Mouse (Mus musculus) thymus, adult 2 months (tissue): Measurements from ENCODE around the gene Npsr1.

ENCODE experiments used
- CTCF ChIP-seq: fragments of 200-500 bp; IDR thresholded peaks from 2 replicates; pipeline ENCODE4 v1.5.1; 2012; ENCODE audit warnings: mild to moderate bottlenecking, control low read depth, low read length, moderate library complexity, borderline replicate concordance; ENCODE audit not compliant: control insufficient read depth, poor library complexity, insufficient read depth; ENCODE audit errors: extremely low read depth
- POLR2A ChIP-seq: fragments of 200-500 bp; IDR thresholded peaks from 2 replicates; pipeline ENCODE4 v1.6.1; 2012; ENCODE audit warnings: mild to moderate bottlenecking, low read length, control low read depth, moderate library complexity; ENCODE audit not compliant: control insufficient read depth, poor library complexity, insufficient read depth; ENCODE audit errors: extremely low read depth

DNA sequence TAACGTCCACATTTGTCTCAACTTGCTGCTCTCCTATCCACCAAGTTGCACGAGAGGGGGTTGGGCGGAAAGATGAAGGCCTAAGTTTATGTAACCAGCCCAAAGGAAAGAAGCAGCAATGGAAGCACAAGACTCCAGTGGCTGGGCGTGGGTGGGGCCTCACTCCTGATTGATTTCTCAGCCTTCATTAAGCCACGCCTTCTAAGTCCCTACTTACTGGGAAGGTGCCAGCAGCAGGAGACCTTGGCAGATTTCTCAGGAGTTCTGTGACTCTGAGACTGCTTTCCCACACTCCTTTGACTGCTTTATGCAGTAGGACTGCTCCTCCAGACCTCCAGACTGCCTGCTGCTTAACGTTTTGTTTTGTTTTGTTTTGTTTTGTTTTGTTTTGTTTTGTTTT is 193.6 kb downstream of the Npsr1 start:
- TF ChIP-seq CTCF (no peak), POLR2A (no peak)
